Mouse (Mus musculus): ENCODE measurements at regions not wholly inside any gene's neighbourhood (a gene's known extent, or its start where the extent isn't known, plus 50 kb on each side); places are given as distances from the start of the nearest gene placed in this dataset.

DNA sequence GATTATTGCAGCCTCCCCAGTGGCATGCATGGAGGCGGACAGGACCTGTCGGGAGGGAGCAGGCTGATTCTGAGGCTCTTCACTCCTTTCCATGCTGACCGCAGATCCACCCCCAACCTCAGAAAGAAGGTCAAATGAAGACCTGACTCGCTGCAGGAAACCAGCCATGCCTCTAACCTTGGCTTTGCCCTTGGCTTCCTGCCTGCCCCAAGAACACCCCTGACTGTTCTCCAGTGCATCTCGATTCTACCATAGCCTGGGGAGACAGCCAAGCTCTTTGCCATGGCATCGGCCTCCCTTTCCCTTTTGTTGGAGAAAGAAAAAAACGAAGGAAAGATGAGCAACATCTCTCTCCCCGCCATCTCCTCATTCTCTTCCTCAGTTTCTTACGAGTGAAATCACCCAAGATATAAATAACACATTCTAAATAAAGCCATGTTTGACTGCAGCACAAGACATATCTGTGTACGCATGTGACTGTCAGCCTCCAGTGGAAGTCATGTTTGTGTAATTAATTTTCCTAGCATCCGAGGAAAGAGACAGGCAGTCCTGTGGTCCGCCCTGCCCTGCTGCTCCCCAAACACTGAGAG, 102.4 kb upstream of the Sdk1 start:
- no peak for DNase-seq (ENCODE audit: low spot score)

DNA sequence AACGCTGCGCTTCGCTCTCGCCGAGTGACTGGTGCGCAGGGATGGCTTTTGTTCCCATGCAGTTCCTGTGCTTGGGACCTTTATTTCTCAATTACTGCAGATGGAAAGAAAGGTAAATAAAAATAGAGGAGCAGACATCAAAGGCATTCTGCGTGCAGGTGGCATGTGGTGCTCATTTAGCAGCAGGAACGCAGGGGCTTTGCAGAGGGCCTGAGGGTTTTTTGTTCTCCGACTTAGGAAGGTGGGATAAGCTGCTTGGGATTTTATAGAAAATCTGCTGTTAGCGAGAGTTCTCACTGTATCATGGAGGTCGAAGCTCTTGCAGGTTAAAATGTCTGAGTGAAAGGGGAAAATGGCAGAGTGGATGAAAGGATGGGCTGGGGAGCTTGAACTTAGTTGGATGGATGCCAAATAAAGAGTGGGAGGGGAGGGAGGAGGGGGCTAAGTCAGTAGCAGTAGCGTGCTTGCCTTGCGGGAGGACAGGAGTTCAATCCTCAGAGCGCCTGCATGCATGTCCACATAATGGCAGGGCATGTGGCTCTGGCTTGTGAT, 101.9 kb upstream of the Sdk1 start:
- no peak for DNase-seq (ENCODE audit: low spot score)

DNA sequence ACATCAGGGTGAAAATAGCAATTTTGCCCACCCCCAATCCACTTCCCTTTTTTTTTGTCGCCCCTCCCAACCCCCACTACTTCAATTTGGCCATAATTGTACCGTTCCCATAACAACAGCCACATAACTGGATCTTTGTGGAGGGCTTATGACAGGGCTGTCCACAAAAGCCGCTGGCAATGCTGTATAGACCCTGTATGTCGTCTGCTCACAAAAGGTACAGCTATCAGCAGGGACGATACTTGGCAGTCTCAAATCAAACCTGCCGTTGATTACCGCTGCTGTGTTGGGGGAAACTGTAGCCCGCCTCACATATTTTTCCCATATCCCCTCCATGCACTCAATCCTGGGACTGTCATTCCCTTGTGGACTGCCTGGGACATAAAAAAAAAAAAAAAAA, 80.9 kb upstream of the Sdk1 start:
- no peak for DNase-seq (ENCODE audit: low spot score)

DNA sequence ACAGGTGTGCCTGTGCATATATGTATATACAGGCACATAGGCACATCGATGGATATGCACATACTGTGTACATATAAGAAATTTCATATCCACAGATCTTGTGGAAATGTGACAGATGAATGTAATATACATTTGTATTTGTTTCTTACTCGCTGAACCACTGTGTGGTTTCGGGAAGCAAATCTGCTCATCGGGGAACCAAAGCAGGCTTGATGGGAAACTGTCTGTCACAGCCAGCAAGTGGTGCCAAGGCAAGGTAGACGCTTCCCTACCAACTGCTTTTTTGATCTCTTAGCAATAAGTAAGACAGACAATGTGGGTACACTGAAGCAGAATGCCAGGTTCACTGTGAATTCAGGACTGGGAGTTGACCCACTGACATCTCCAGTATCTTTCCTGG, 80.3 kb upstream of the Sdk1 start:
- no peak for DNase-seq (ENCODE audit: low spot score)

DNA sequence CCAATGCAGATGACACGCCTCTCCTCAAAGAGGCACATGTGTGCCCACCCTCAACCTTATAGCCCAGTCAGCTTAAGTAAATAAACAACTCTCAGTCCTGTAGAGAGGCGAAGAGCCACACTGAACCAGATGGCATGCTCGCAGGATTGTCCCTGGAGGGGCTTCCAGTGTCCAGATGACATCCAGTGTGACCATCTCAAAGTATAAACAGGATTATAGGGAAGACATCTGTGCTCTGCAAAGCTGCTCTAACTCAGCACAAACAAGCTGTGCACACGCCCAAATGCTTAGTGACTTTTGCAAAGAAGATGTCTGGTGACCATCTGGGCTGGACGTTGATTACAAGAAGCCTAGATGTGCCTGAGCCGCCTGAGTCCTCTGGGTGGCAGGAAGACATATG, 58.8 kb upstream of the Sdk1 start:
- DNase-seq (ENCODE audit: low spot score): no peak

DNA sequence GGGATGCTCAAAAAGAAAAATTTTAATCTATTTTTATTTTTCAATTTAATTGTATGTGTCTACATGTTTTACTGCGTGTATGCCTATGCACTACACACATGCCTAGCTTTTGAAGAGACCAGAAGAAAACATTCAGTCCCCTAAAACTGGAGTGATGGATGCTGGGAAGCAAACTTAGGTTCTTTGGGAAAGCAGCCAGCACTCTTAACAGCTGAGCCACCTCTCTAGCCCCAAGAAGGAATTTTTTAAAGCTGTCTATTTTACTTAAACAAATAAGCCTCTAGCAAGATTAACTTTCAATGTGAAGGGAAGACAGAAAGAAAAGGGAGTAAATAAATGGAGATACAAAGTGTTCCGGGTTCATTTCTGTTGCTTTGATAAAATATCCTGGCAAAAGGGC, 52.3 kb upstream of the Sdk1 start:
- DNase-seq (ENCODE audit: low spot score): no peak

Measured in lung, postnatal 25 days (tissue).